Mouse (Mus musculus) intestine, embryonic 16.5 days (tissue): ENCODE measurements around the gene Gm8298. TPM values are rescaled to one million over a fixed set of nuclear protein-coding genes. Genes with fewer than 3 reads are reported as not detected.
A peak's percentile ranks its signal among the peaks of the same experiment; 100 is the strongest.
"Not testable (repeated sequence)": the region's sequence is repeated elsewhere in the genome, so short reads cannot be mapped to it uniquely, and the experiment has no call there.

Experiments
- ATAC-seq: fragments of 200-750 bp; cut with Nextera tagmentation; 2 replicates; pipeline ENCODE4 v1.8.0; 2017; ENCODE audit warnings: moderate TSS enrichment, moderate library complexity
- H3K27ac ChIP-seq: fragments of 300-500 bp; sonication (generic); 2 replicates; pipeline ENCODE4 v1.5.1; 2014; ENCODE audit warnings: mild to moderate bottlenecking, low read length
- H3K27me3 ChIP-seq: fragments of 300-500 bp; sonication (generic); replicated peaks from 2 replicates; pipeline ENCODE4 v1.6.1; 2014; ENCODE audit warnings: low read length, control low read depth, mixed read lengths; ENCODE audit not compliant: control insufficient read depth, insufficient read depth
- H3K36me3 ChIP-seq: fragments of 300-500 bp; sonication (generic); 2 replicates; pipeline ENCODE4 v1.6.1; 2014; ENCODE audit warnings: low read length, control low read depth; ENCODE audit not compliant: control insufficient read depth, insufficient read depth
- H3K4me1 ChIP-seq: fragments of 300-500 bp; sonication (generic); 2 replicates; pipeline ENCODE4 v1.6.1; 2014; ENCODE audit warnings: low read length, control low read depth, mixed read lengths; ENCODE audit not compliant: control insufficient read depth, insufficient read depth
- H3K4me2 ChIP-seq: fragments of 300-500 bp; sonication (generic); 2 replicates; pipeline ENCODE4 v1.6.1; 2014; ENCODE audit warnings: low read depth, low read length, control low read depth
- H3K4me3 ChIP-seq: fragments of 300-500 bp; sonication (generic); 2 replicates; pipeline ENCODE4 v1.5.1; 2014; ENCODE audit warnings: mild to moderate bottlenecking, low read length
- H3K9ac ChIP-seq: fragments of 300-500 bp; sonication (generic); 2 replicates; pipeline ENCODE4 v1.6.1; 2014; ENCODE audit warnings: low read depth, low read length
- H3K9me3 ChIP-seq: fragments of 300-500 bp; sonication (generic); 2 replicates; pipeline ENCODE4 v1.6.1; 2016; ENCODE audit warnings: low read length, control low read depth; ENCODE audit not compliant: control insufficient read depth
- WGBS: fragments of 180-500 bp; shearing (Covaris S2); extraction: QIAGEN DNeasy Blood & Tissue Kit; methylation state at CpG from one replicate; pipeline ENCODE4 v1.1.7; 2014; 5-methylcytosine and 5-hydroxymethylcytosine counted together
- polyA plus RNA-seq: library from polyadenylated mRNA; unstranded; fragments of >200 nt; fragmentation: Nextera tagmentation; extraction: Ambion mirVana; gene quantifications from 2 replicates; pipeline ENCODE4 v1.2.1, GENCODE M21; 2015

Gene Gm8298
- not detected in 2 replicates for polyA plus RNA-seq

DNA sequence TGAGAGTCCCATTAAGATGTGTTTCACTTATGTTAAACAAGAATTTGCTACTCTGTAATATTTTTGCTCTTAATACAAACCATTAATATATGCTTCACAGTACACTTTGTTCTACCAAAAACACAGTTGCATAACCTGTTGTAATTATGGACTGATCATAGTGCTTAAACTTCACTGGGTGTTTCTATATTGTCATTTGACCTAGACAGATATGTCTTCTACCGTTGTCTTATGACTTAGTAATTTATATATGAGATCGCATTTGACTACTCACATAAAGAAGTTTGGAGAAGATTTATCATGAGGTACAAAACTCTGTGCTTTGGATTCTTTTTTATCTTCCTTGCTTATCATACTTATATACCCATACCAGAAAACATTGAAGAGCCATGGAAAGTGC, at the start of gene Gm8298:
Gm8298 (plus strand) TSS at position 301 of the 400 bp plus-strand sequence.
- no peaks in the 10 kb centered on the region for H3K9me3 ChIP-seq
- no peak within 1 kb of the TSS for H3K9ac ChIP-seq
- ATAC-seq = no peak
- H3K36me3 ChIP-seq = no peaks in the 10 kb centered on the region
- H3K27me3 ChIP-seq = no peaks in the 10 kb centered on the region
- no peak within 1 kb of the TSS for H3K27ac ChIP-seq
- H3K4me1 ChIP-seq = no peaks in the 10 kb centered on the region
- no peak within 1 kb of the TSS for H3K4me3 ChIP-seq
- 93% methylated on average over 2 of the region's 2 CpGs for WGBS
- H3K4me2 ChIP-seq = no peak within 1 kb of the TSS

DNA sequence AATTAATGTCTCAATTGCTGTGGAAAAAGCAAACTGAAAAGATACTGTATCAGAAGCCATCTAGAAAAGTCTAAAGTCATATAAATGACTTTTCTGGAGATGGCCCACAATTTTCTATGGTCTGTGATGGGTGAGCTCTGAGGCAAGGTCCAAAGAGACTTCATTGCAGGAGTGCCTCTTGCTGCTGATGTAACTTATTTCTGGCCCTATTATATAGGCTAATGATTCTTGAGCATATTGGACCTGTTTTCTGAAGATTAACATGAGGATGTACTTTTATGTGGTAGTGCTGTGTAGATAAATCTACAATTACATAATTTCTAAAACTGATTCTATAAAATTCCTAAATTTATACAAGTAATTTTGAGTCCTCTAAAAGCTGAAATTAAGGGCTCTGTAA, 47.7 kb upstream of the Gm8298 start:
- Histone ChIP-seq H3K9me3 (no peaks in the 10 kb centered on the region), H3K27me3 (no peaks in the 10 kb centered on the region), H3K27ac (no peak overlapping the region), H3K4me2 (no peak overlapping the region), H3K4me3 (no peak overlapping the region), H3K4me1 (no peaks in the 10 kb centered on the region), H3K9ac (no peak overlapping the region), H3K36me3 (no peaks in the 10 kb centered on the region)
- peak; percentile 53; the same call in 1 of the 2 replicates for ATAC-seq

DNA sequence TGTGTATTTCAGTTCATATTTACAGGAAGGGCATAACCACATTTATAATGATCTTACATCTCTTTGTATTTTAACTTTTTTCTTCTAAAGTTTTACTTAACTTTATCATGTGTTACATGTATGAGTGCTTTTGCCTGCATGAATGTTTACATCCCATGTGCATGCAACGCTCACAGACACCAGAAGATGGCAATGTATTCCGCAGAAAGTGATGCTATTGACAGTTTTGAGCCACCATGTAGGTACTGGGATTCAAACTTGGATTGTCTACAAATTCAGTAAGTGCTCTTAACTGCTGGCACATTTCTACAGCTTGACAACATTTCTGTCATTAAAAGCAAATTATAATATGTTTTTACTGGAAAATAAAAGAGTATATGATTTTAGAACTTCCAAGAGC, 9.9 kb downstream of the Gm8298 start:
- Histone ChIP-seq H3K4me3 (no peak overlapping the region), H3K4me2 (no peak overlapping the region), H3K27ac (no peak overlapping the region), H3K9me3 (no peaks in the 10 kb centered on the region), H3K27me3 (no peaks in the 10 kb centered on the region), H3K4me1 (no peaks in the 10 kb centered on the region), H3K36me3 (no peaks in the 10 kb centered on the region), H3K9ac (no peak overlapping the region)
- no peak for ATAC-seq
- WGBS = 15% methylated on average over 2 of the region's 2 CpGs

DNA sequence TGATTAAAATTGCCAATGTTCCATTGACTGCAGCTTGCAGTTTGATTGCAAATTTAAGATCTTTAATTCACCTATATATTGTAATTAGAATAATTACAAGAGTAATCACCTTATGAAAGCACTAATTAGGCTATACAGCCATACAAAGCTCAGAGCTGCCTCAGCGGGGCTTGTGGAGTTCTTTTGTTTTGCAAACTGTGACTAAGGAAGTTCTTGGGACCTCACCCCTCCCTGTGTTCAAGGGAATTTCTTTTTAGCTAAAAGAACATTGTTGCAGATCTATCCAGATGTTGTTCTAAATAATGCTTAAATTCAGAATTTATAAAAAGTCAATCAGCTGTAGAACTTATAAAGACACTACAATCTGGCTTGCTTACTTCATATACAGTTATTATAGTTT, 16.8 kb downstream of the Gm8298 start:
- not testable (repeated sequence) for H3K9me3 ChIP-seq, H3K27me3 ChIP-seq, H3K36me3 ChIP-seq, H3K27ac ChIP-seq, ATAC-seq, H3K4me3 ChIP-seq, H3K9ac ChIP-seq, H3K4me2 ChIP-seq, H3K4me1 ChIP-seq
- 48% methylated on average over 1 of the region's 1 CpGs for WGBS

DNA sequence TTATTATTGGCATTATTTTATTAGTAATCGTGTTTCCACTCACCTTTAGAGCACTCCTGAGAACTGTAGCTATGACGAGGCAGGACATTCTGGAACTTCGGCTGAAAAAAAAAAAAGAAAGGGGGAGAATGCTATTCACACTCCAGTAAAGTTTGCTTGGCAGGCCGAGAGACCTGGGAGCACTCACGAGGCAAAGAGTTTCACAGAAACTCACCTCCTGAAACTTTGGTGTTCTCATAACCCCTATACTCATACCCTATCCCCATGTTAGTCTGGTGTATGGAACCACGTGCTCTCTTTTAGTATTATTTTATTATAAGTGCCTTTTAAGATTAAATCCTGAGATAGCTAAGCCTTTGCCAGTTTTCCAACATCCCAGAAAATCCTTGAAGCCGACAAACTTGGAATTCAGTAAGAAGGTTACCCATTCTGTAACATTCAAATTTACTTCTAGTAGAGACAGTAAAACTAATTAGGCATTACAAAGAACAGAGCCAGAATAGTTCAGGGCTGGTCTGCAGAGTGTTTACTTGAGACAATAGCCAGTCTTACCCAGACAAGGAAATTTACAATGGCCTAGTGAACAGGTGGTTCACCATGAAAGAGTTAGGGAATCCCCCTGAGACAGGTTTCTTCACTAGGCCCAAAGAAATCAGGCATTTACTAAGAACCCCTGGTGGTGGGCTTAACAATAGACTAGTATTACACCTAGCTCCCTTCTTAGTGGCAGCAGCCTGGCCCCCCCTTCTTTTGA, 19.1 kb downstream of the Gm8298 start:
- H3K4me1 ChIP-seq, H3K9me3 ChIP-seq, H3K4me2 ChIP-seq, H3K27ac ChIP-seq, H3K4me3 ChIP-seq, ATAC-seq, H3K27me3 ChIP-seq, H3K36me3 ChIP-seq, H3K9ac ChIP-seq: not testable (repeated sequence)
- 82% methylated on average over 7 of the region's 7 CpGs for WGBS

DNA sequence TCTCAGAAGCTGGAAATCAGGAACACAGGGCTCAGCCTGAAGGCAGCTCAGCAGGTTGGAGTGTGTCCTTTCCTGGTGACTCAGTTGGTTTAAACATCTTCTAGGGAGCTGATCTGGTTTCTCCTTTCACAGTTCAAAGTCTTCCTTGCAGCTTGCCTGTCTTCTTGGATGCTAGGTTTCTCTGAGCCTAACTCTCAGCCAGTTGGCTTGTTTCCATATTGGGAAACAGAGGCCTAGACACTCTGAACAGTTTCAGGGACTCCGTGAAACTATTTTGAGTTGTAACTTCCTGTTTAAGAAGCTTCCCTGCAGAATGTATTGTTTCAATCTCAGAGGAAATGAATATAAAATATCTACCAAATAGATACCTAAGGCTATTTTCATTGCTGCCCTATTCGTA, 32.4 kb downstream of the Gm8298 start:
- Histone ChIP-seq H3K27ac (no peak overlapping the region), H3K4me3 (no peak overlapping the region), H3K36me3 (no peaks in the 10 kb centered on the region), H3K4me2 (no peak overlapping the region), H3K27me3 (no peaks in the 10 kb centered on the region), H3K9me3 (no peaks in the 10 kb centered on the region), H3K9ac (no peak overlapping the region), H3K4me1 (no peaks in the 10 kb centered on the region)
- WGBS = 53% methylated on average over 2 of the region's 2 CpGs
- no peak for ATAC-seq

DNA sequence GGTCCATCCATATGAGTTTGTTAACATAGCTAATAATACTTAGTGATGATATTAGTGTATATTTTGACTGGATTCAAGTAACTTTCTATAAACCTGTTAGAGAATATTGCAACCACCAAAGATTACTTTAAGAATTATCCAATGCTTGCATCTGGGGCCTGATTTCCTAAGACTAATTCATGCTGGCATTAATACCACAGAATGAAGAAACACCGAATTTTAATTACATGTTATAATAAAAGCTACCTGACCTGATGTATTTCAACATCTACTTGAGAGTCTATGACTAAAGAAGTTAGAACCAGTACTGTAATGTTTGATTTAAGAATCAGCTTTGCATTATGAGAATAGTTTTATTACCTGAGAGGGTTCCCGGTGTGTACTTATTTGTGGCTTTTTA, 64.1 kb downstream of the Gm8298 start, which contains the start of gene C130079G13Rik:
C130079G13Rik (plus strand) TSS at position 301 of the 400 bp plus-strand sequence.
- no peaks in the 10 kb centered on the region for H3K36me3 ChIP-seq
- ATAC-seq = no peak
- H3K9me3 ChIP-seq = no peaks in the 10 kb centered on the region
- 87% methylated on average over 2 of the region's 2 CpGs for whole genome bisulfite sequencing
- no peaks in the 10 kb centered on the region for H3K4me1 ChIP-seq
- no peak within 1 kb of the TSS for H3K4me2 ChIP-seq
- H3K27ac ChIP-seq = no peak within 1 kb of the TSS
- H3K27me3 ChIP-seq = no peaks in the 10 kb centered on the region
- H3K4me3 ChIP-seq = no peak within 1 kb of the TSS
- H3K9ac ChIP-seq = no peak within 1 kb of the TSS

Other genes starting within 250 kb of the Gm8298 start
- gene Gm5538, start 131.3 kb upstream of the Gm8298 start, polyA plus RNA-seq = not detected in 2 replicates
- gene C130079G13Rik, start 64.2 kb downstream of the Gm8298 start, polyA plus RNA-seq = not detected in 2 replicates
- gene Aadacl2, start 145.7 kb downstream of the Gm8298 start, polyA plus RNA-seq = not detected in 2 replicates
- 290 and 332 TPM in 2 replicates for gene Aadac, start 164.7 kb downstream of the Gm8298 start, polyA plus RNA-seq
- gene Sucnr1, start 220.8 kb downstream of the Gm8298 start, polyA plus RNA-seq = 0.47 and 0.70 TPM in 2 replicates